Mouse (Mus musculus) cerebellum, adult (tissue): Measurements from ENCODE around the gene Slc16a5.
"Not testable (repeated sequence)": the region's sequence is repeated elsewhere in the genome, so short reads cannot be mapped to it uniquely, and the experiment has no call there.

Experiments used
- ATAC-seq: cut with Nextera tagmentation; 2 replicates; pipeline ENCODE4 v1.9.2; 2017; ENCODE audit warnings: mild to moderate bottlenecking, moderate library complexity, mixed read lengths; ENCODE audit not compliant: insufficient number of reproducible peaks, low FRiP score, low TSS enrichment

The Slc16a5 gene

DNA sequence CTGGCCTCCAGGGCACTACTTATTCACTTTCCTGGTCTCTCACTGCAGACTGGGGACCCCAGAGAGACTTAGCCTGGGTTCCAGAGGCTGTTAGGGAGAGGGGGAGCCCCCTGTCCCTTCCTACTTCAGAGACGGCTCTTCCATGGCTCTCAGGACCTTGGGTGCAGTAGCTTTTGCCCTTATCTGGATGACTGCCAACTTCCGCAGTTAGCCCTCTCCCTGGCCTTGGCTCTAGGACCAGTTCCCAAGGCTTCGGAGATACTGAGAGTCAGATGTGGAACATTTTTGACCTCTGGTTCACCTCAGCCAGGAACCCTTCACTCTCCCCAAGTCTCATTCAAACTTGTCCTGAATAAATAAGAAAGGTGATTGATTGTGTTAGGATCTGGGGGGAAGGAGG is 15.4 kb upstream of the Slc16a5 start:
- ATAC-seq: no peak

GRCm38 (mm10) chr11:115447321-115447885 is 14.9 kb upstream of the Slc16a5 start:
- ATAC-seq: no peak

- no peak for ATAC-seq
Observed at GRCm38 (mm10) chr11:115448075-115448474, 14.2 kb upstream of the Slc16a5 start.

GRCm38 (mm10) chr11:115448998-115449397 is 13.3 kb upstream of the Slc16a5 start:
- no peak for ATAC-seq

- no peak for ATAC-seq
Observed at GRCm38 (mm10) chr11:115450176-115450575, 12.1 kb upstream of the Slc16a5 start.

DNA sequence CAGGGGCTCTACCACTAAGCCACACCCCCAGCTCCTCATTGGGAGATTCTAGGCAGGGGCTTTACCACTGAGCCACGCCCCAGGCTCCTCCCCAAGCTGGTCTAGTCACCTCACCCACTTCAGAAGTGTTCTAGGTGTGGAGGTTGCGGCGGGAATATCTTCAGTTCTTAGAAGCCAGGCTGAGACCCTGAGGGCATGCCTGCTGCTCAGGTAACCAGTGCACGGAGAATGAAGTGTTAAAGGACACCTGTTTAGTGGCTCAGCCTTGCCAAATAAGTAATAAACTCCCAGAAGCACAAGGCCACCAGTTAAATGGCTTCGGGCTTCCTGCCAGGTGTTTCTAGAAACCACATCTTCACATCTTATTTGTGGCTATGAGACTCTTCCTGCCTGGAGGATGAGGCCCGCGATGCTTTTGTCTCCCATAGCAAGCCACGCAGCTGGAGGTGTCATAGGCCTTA is 10.5 kb upstream of the Slc16a5 start:
- ATAC-seq: no peak

- no peak for ATAC-seq
Observed at GRCm38 (mm10) chr11:115452281-115452860, 9.9 kb upstream of the Slc16a5 start.

GRCm38 (mm10) chr11:115453306-115453705 is 9.0 kb upstream of the Slc16a5 start:
- no peak for ATAC-seq

DNA sequence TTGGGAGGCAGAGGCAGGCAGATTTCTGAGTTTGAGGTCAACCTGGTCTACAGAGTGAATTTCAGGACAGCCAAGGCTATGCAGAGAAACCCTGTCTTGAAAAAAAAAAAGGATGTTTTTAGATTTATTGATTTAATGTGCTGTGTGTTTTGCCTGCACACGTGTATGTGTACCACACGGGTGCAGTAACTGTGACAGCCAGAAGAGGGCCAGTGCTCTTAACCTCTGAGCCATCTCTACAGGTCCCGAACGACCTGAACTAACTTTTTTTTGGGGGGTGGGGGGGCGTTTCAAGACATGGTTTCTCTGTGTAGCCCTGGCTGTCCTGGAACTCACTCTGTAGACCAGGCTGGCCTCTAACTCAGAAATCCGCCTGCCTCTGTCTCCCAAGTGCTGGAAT is 7.5 kb upstream of the Slc16a5 start:
- not testable (repeated sequence) for ATAC-seq

DNA sequence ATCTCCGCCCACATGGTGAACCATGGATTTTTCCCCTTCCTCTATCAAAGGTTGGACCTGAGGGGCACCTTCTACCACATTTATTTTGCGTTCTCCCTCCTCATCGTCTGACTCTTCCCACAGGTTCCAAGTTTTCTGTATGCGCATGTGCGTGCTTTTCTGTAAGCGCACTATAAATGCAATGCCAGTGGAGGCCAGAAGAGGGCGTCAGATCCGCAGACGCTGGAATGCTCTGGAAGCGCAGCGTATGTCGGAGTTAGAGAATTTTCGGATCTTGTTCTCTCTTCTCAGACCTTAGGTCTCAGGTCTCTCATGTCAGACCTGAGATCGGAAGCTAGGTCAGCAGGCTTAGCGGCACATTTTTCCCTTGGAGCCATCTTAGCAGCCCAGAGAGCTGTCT is 6.7 kb upstream of the Slc16a5 start:
- ATAC-seq: no peak

- ATAC-seq: no peak
Observed at GRCm38 (mm10) chr11:115456182-115456581, 6.1 kb upstream of the Slc16a5 start.

DNA sequence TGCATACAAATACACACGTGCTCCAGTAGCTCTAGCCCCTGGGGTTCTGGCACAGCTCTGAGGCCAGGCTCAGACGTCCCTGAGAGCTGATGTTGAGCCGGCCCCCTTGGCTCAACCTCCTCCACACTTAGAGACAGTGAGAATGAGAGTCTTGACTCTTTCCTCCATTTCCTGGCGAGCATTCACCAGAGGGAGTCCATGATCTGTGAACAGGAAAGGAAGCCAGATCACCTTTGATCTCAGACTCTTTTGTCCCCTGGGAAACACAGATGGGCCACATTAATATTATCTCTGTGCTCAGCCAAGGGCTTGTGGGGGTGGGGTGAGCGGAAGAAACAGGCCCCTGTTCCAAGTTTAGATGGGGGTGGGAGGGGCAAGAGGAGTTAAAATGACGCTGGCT is 4.9 kb upstream of the Slc16a5 start:
- no peak for ATAC-seq

DNA sequence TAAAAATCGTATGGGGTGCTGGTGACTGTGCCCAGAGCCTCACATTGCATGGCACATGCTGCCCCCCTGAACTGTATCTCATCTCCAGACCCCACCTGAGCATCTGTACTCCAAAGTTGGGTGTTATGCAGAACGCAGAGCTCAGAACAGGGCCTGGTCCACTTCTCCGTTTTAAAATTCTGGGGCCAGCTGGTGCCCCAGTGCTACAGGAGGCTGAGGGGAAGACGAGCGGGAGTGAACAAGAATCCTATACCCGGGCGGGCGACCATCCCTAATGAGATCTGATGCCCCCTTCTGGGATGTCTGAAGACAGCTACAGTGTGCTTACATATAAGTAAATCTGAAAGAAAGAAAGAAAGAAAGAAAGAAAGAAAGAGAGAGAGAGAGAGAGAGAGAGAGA is 1.3 kb upstream of the Slc16a5 start:
- ATAC-seq: no peak

DNA sequence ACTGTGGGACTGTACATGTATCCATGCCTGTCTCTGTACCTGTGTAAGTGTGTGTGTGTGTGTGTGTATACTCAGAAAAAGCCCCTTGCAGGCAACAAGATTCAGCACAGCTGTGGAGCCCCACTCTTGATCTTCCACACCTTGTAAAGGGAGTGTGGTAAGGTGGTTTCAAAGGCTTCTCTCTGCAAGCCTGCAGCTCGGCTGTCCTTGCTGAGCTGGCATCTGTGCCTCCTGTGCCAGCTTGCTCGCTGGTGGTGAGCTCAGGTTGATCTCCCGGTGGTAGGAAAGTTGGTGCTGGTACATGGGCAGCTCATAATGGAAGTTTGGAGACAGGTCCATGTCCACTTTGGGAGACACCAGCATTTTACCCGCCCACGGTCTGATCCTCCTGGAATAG is 430 bp upstream of the Slc16a5 start:
- no peak for ATAC-seq

DNA sequence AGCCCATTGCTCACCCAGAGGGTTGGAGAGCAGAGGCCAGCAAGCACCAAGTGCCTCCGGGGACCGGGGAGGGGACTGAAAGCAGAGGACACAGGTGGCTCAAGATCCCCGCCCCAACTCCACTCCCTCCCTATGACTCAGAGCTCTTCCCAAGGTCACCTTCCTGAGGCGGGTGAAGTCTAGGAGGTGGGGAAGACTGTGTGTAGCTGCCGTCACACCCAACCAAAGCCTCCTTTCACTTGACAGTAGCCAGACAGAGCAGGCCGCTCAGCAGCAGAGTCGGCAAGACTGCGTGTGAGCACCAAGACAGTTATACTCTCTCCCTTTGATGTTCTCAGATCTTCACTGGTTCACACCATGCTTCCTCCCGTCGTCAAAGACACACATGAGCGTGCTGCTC is 1.1 kb downstream of the Slc16a5 start:
- ATAC-seq: no peak

GRCm38 (mm10) chr11:115464851-115465250 is 2.6 kb downstream of the Slc16a5 start:
- no peak for ATAC-seq

DNA sequence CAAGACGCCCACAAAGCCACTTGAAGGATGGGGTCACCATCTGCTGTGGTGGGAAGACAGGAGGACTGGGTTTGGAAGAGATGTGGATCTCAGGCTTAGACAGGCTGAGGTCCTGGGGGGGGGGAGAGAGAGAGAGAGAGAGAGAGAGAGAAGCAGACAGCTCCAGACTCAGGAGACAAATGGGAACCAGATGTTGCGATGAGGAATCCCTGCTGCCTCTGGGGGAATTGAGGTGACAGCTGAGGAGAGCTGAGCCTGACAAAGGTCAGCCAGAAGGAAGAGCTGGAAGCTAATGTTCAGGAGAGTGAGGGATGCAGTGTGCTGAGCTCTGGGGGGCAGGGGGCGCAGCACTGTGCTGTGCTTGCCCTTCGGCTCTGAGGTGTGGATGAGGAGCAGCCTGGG is 4.9 kb downstream of the Slc16a5 start:
- no peak for ATAC-seq

DNA sequence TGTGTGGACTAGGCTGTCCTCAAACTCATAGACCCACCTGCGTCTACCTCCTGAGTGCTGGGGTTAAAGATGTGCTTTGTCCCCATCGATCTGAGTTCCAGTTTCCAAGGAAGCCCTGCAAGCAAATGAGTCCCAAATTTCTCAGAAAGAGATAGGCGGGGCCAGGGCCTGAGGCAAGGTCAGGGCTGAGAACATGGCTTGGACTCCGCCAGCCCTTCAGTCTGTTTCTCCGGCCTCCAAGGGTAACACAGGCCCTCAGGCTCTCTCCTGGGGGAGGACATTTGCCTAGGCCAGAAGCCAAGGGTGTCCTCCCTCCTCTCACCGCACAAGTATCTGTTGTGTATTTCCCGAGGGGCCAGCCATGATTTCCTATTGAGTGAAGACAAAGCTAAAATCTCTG is 9.9 kb downstream of the Slc16a5 start:
- no peak for ATAC-seq

GRCm38 (mm10) chr11:115473626-115474275 is 11.5 kb downstream of the Slc16a5 start:
- peak; percentile 50; the same call in 1 of the 2 replicates for ATAC-seq

- peak; percentile 89 for ATAC-seq
Observed at GRCm38 (mm10) chr11:115475025-115475757, 12.9 kb downstream of the Slc16a5 start, which contains the start of gene Armc7. Gene Armc7, plus strand, starts transcription at chr11:115475667.

DNA sequence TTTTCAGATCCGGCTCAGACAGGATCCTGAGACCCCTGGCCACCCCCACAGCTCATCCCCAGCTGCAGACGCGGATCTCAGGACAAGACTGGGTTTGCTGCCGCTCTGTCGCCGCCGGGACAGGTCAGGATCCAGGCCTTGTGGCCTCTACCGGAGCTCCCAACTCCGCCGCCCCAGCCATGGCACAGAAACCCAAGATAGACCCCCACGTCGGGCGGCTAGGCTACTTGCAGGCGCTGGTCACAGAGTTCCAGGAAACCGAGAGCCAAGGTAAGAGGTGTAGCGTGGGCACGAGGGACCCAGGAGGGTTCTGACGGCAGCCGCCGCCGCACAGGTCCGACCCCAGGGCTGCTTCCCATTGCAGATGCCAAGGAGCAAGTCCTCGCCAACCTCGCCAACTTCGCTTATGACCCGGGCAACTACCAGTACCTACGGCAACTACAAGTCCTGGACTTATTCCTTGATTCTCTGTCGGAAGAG is 13.5 kb downstream of the Slc16a5 start:
- ATAC-seq: 0 out of 2 replicates have a peak, but pooled peaks have one; percentile 23
